Mouse (Mus musculus) cerebral cortex, adult 2 months (tissue): Measurements from ENCODE around the gene Ehmt2.

Experiments
- WGBS: fragments of 180-500 bp; shearing (Covaris S2); methylation state at CpG from one replicate; pipeline ENCODE4 v1.1.7; 2018; 5-methylcytosine and 5-hydroxymethylcytosine counted together

The Ehmt2 gene

DNA sequence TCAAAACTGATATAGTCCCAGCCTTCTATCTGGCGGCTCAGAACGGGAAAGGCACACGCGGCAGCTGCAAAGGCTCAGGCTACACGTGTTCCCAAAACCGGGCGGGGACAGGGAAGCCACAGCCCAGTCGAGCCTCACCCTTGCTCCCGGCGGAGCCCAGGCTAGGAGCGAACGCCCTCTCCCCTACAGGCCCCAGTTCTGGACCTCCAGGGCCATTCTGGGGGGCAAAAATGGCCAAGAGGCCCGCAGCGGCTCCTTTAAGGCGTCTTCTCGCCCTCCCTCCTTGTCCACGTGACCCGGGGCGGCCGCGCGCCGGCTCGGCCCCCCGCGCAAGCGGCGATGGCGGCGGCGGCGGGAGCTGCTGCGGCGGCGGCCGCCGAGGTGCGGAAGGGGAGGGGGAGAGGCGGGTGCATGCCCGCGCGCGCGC lies at the start of gene Ehmt2, which contains the start of gene C2:
TSS of gene Ehmt2 (plus strand) at position 310 of the 427 bp plus-strand sequence.
TSS of gene C2 (minus strand) at position 106 of the 427 bp plus-strand sequence.
- WGBS, result under 1% methylated on average over 44 of the region's 44 CpGs

GRCm38 (mm10) chr17:34849722-34850516 lies 48.4 kb upstream of the Ehmt2 start, which contains the start of the genes Skiv2l and Nelfe:
Skiv2l (minus strand) TSS chr17:34850210.
Nelfe (plus strand) TSS chr17:34850391.
- WGBS, result under 1% methylated on average over 63 of the region's 65 CpGs

DNA sequence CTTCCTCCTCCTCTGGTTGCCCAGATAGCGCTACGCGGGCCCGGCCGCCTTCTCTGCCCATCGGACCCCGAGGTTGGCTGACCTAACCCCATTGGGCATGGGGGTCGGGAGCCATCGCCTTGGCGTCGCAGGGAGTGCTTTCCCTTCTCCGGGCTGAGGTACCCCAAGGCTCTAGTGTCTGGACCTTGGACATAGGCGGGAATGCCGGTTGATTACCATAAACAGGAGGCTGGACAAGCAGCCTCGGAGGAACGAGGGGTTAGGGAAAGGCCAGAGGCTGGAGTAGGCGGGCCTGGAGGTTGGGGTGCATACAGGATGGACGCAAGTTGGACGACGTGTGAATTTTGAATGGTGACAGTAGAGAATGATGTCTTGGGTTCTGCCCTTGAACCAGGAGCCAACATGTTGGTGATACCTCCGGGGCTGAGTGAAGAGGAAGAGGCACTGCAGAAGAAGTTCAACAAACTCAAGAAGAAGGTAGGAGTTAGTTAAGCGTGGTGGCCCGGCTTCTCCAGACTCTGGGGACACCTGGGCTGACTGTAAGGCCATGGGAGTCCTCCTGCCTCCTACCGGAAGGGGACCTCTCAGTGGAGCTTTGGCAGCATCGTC lies 47.6 kb upstream of the Ehmt2 start:
- 1% methylated on average over 25 of the region's 25 CpGs for WGBS

GRCm38 (mm10) chr17:34853511-34853910 lies 44.8 kb upstream of the Ehmt2 start:
- WGBS, result 85% methylated on average over 8 of the region's 8 CpGs

DNA sequence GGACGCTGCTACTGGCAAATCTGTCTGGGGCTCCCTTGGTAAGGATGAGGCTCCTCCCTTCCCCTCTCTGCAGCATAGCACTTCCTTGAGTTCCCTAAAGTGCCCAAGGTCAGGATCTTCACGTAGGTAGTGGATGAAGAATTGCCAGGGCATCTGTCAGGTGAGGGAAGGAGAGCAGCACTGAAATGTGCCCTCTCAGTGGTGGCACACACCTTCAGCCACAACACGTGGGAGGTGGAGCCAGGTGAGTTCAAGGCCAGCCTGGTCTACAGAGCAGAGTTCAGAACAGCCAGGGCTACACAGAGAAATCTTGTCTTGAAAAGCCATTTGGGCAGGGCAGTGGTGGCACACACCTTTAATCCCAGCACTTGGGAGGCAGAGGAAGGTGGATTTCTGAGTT lies 43.5 kb upstream of the Ehmt2 start:
- WGBS, result 77% methylated on average over 3 of the region's 3 CpGs

DNA sequence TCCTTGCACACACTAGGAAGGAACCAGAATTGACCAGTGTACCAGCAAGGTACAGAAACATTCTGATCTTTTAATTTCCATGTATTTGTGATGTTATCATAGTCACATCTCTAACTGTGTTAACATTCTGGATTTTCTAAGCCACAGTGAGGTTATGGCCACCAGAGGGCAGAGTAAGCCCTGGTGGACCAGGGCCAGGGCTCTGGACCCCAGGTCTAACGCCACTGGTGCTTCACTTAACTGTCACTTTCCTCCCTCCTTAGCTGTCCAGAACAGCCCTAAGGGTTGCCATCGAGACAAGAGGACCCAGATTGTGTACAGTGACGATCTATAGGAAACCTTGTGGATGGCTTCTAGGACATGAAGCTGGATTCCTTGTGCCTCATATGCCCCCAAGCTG lies 42.4 kb upstream of the Ehmt2 start:
- WGBS, result 46% methylated on average over 3 of the region's 3 CpGs

- WGBS, result 73% methylated on average over 4 of the region's 4 CpGs
Observed at GRCm38 (mm10) chr17:34858670-34859069, 39.6 kb upstream of the Ehmt2 start.

- WGBS, result 86% methylated on average over 9 of the region's 9 CpGs
Observed at GRCm38 (mm10) chr17:34860514-34860913, 37.8 kb upstream of the Ehmt2 start.

- 69% methylated on average over 13 of the region's 13 CpGs for WGBS
Observed at GRCm38 (mm10) chr17:34861704-34862415, 36.4 kb upstream of the Ehmt2 start.

- 63% methylated on average over 8 of the region's 8 CpGs for WGBS
Observed at GRCm38 (mm10) chr17:34862416-34863081, 35.7 kb upstream of the Ehmt2 start, which contains the start of gene Cfb. Cfb (minus strand) TSS chr17:34862518.

- 78% methylated on average over 7 of the region's 7 CpGs for WGBS
Observed at GRCm38 (mm10) chr17:34865981-34866380, 32.3 kb upstream of the Ehmt2 start.

DNA sequence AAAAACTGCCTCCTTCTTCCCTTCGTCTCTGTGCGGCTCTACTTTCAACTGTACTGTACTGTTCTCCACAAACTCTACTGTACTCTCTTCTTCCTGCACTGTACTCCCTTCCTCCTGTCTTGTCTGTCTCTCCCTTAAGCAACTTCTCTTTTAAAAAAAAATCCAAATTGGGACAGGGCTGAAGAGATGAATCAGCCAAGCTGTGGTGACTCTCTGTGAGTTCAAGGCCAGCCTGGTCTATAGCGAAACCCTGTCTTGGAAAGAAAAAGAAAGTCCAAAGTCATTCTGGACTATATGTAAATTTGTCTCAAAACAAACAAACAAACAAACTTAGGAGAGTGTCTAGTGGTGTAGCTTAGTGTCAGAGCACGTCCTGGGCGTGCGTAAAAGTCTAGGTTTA lies 23.9 kb upstream of the Ehmt2 start:
- WGBS, result 90% methylated on average over 6 of the region's 6 CpGs

DNA sequence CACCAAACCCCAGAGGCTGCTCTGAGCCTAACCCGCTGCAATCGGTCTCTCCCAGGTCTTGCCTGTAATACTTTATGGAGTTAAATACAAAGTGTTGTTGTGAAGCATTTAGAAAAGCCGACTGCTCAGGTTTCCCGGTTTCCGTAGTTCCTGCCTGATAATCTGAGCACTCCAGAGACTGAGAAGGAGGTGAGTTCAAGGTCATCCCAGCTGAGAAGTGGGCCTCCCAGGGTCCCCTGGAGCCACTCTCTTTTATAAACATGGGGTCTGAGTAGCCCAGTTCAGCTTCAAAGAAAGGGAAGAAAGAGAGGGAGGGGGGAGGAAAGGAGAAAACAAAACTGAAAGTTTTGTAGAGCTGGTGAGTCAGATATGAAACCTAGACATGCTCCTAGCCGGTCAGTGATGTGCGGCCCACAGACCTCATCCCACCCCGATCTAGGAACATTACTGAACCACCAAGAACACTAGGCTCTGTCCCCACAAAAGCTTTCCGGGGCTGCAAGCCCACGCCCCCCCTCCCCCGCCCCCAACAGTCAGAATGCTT lies 18.9 kb upstream of the Ehmt2 start, which contains the start of gene Zbtb12:
TSS of gene Zbtb12 (plus strand) at position 148 of the 544 bp plus-strand sequence.
- 64% methylated on average over 11 of the region's 11 CpGs for WGBS

DNA sequence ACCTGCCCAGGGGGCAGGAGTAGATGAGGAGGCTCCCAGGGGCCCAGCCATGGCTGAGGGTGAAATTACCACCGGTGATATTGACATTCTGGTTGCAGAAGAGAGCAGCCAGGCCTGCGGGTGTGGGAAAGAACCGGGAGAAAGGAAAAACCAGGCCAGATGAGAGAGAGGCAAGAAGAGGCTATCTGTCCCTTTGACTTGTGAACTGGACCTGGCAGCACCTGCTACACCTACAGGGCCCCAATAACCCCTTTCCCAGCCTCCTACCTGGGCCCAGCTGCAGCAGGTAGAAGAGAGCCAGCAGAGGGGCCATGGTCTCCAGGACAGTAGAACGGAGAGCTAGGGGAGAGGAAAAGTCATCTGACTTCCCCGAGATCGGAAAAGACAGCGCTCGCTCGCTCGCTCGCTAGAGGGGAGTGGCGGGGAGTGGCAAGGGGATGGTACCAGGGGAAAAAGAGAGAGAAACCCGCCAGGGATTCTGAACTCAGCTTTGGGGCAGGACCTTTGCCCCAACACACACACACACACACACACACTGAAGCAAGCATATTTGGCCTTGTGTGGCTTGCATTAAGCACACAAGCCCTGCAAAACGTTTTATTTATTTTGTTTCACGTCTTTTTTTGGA lies 16.5 kb upstream of the Ehmt2 start, which contains the start of gene Gm20547:
TSS of gene Gm20547 (minus strand) at position 360 of the 628 bp plus-strand sequence.
- WGBS, result 27% methylated on average over 15 of the region's 15 CpGs

GRCm38 (mm10) chr17:34883332-34883731 lies 14.9 kb upstream of the Ehmt2 start:
- WGBS, result 70% methylated on average over 3 of the region's 3 CpGs

DNA sequence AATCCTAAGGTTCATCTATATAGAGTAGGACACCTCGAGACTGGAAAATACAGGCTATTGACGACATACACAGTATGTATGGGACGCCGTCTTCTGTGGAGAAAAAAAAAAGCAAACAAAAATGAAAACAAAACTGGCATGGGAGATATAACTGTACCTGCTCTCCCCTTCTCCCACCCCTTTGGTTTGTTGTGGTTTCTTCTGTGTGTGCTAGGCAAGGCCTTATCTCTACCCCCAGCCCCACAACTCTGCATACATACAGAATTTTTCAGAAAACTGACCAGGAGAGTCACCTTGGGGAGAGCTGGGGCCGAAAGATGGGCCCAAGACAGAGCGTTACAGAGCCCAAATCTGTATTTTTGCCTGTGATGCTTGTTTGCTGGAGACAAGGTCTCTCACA lies 13.6 kb upstream of the Ehmt2 start:
- 93% methylated on average over 6 of the region's 6 CpGs for WGBS

- 79% methylated on average over 3 of the region's 3 CpGs for WGBS
Observed at GRCm38 (mm10) chr17:34885615-34886014, 12.7 kb upstream of the Ehmt2 start.

- 91% methylated on average over 5 of the region's 5 CpGs for whole genome bisulfite sequencing
Observed at GRCm38 (mm10) chr17:34887942-34888341, 10.3 kb upstream of the Ehmt2 start.

GRCm38 (mm10) chr17:34890074-34890743 lies 8.1 kb upstream of the Ehmt2 start:
- WGBS, result 92% methylated on average over 12 of the region's 12 CpGs

GRCm38 (mm10) chr17:34891377-34891776 lies 6.9 kb upstream of the Ehmt2 start:
- WGBS, result 96% methylated on average over 2 of the region's 2 CpGs
